Mouse (Mus musculus): ENCODE measurements around the gene Pskh1.

DNA sequence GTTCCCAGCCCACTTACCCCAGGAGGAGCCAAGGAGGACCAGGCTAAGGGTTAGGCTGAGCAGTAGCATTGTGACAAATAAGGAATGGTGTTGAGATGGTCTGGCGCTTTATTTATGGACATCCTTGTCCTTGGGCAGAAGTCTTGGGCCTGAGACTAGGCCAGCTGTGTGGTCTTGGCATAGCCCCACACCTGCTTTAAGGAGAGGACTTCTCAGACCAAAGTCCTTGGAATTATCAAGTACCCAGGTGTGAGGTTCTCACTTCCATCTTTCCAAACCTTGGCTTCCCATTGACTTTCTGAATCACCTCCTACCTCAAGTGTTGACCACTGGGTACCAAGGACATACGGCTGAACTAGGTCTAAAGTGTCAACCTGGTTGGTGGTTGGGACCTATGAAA, 33.5 kb downstream of the Pskh1 start, which contains the start of gene Ctrl:
- no peak for TF ChIP-seq CTCF (IDR thresholded peaks at IDR 0.05; ENCODE audit: control insufficient read depth, insufficient read depth, insufficient read length)
- TF ChIP-seq CEBPB (IDR thresholded peaks at IDR 0.05; ENCODE audit: low read depth): no peak
- no peak for TF ChIP-seq FOSL1 (IDR thresholded peaks at IDR 0.05; ENCODE audit: insufficient read depth, low read length, poor library complexity, severe bottlenecking)
- no peak for TF ChIP-seq MAX (IDR thresholded peaks at IDR 0.05)
